Mouse (Mus musculus) embryonic facial prominence, embryonic 12.5 days (tissue): Measurements from ENCODE around the gene Pomc. TPM values are rescaled to one million over a fixed set of nuclear protein-coding genes. Genes with fewer than 3 reads are reported as not detected.

Experiments used
- ATAC-seq: fragments of 200-750 bp; cut with Nextera tagmentation; 2 replicates; pipeline ENCODE4 v1.8.0; 2017; ENCODE audit not compliant: insufficient number of reproducible peaks, insufficient read depth, low FRiP score, low TSS enrichment
- H3K27ac ChIP-seq: fragments of 300-500 bp; sonication (generic); 2 replicates; pipeline ENCODE4 v1.5.1; 2016; ENCODE audit warnings: mild to moderate bottlenecking
- H3K27me3 ChIP-seq: fragments of 300-500 bp; sonication (generic); 2 replicates; pipeline ENCODE4 v1.6.1; 2016; ENCODE audit warnings: mild to moderate bottlenecking, moderate library complexity
- H3K36me3 ChIP-seq: fragments of 300-500 bp; sonication (generic); 2 replicates; pipeline ENCODE4 v1.6.1; 2016; ENCODE audit warnings: mild to moderate bottlenecking
- H3K4me1 ChIP-seq: fragments of 300-500 bp; sonication (generic); 2 replicates; pipeline ENCODE4 v1.6.1; 2016
- H3K4me2 ChIP-seq: fragments of 300-500 bp; sonication (generic); replicated peaks from 2 replicates; pipeline ENCODE4 v1.6.1; 2016; ENCODE audit warnings: mild to moderate bottlenecking, moderate library complexity
- H3K4me3 ChIP-seq: fragments of 300-500 bp; sonication (generic); 2 replicates; pipeline ENCODE4 v1.5.1; 2016; ENCODE audit warnings: mild to moderate bottlenecking
- H3K9ac ChIP-seq: fragments of 300-500 bp; sonication (generic); 2 replicates; pipeline ENCODE4 v1.6.1; 2016; ENCODE audit warnings: mild to moderate bottlenecking, moderate library complexity
- H3K9me3 ChIP-seq: fragments of 300-500 bp; sonication (generic); 2 replicates; pipeline ENCODE4 v1.6.1; 2016; ENCODE audit warnings: mild to moderate bottlenecking, moderate library complexity
- WGBS: fragments of 180-500 bp; shearing (Covaris S2); methylation state at CpG from one replicate; pipeline ENCODE4 v1.1.7; 2016; 5-methylcytosine and 5-hydroxymethylcytosine counted together
- polyA plus RNA-seq: library from polyadenylated mRNA; unstranded; fragments of >200 nt; fragmentation: Nextera tagmentation; extraction: Ambion mirVana; gene quantifications from 2 replicates; pipeline ENCODE4 v1.2.1, GENCODE M21; 2016

Pomc gene
- polyA plus RNA-seq, 1 experiment from 2014 or later = 8.5 TPM

GRCm38 (mm10) chr12:4007181-4007580 lies 52.4 kb downstream of the Pomc start:
- Histone ChIP-seq H3K36me3 (no peaks in the 10 kb centered on the region), H3K9me3 (no peaks in the 10 kb centered on the region), H3K9ac (no peak overlapping the region), H3K4me1 (peaks cover 16% of the 10 kb centered on the region), H3K4me3 (no peak overlapping the region), H3K4me2 (no peak overlapping the region), H3K27ac (no peak overlapping the region), H3K27me3 (no peaks in the 10 kb centered on the region)
- 52% methylated on average over 4 of the region's 4 CpGs for WGBS
- no peak for ATAC-seq

GRCm38 (mm10) chr12:4007766-4008165 lies 53.0 kb downstream of the Pomc start:
- Histone ChIP-seq H3K27ac (no peak overlapping the region), H3K9me3 (no peaks in the 10 kb centered on the region), H3K27me3 (no peaks in the 10 kb centered on the region), H3K9ac (no peak overlapping the region), H3K36me3 (no peaks in the 10 kb centered on the region), H3K4me2 (no peak overlapping the region), H3K4me1 (peaks cover 16% of the 10 kb centered on the region), H3K4me3 (no peak overlapping the region)
- ATAC-seq = no peak
- 44% methylated on average over 4 of the region's 4 CpGs for WGBS

GRCm38 (mm10) chr12:4008731-4009130 lies 54.0 kb downstream of the Pomc start:
- peak overlapping the region; percentile 12; the same call in 1 of the 2 replicates for H3K4me2 ChIP-seq
- H3K36me3 ChIP-seq = no peaks in the 10 kb centered on the region
- peaks cover 16% of the 10 kb centered on the region for H3K4me1 ChIP-seq
- no peak overlapping the region for H3K27ac ChIP-seq
- no peaks in the 10 kb centered on the region for H3K27me3 ChIP-seq
- H3K4me3 ChIP-seq = no peak overlapping the region
- H3K9me3 ChIP-seq = no peaks in the 10 kb centered on the region
- 29% methylated on average over 12 of the region's 12 CpGs for WGBS
- H3K9ac ChIP-seq = no peak overlapping the region
- ATAC-seq = no peak

Other genes starting within 250 kb of the Pomc start
- gene Dnmt3a, start 148.9 kb upstream of the Pomc start, polyA plus RNA-seq = 220 and 229 TPM in 2 replicates
- gene Efr3b, start 84.0 kb downstream of the Pomc start, polyA plus RNA-seq = 10.3 and 11.9 TPM in 2 replicates
- 10.9 and 14.0 TPM in 2 replicates for gene Dnajc27, start 127.6 kb downstream of the Pomc start, polyA plus RNA-seq
- gene Adcy3, start 178.2 kb downstream of the Pomc start, polyA plus RNA-seq = 14.7 and 16.2 TPM in 2 replicates